Mouse (Mus musculus) embryonic fibroblast, embryonic 13.5 days (primary cell): Measurements from ENCODE around the gene Hist1h2br.
"Not testable (repeated sequence)": the region's sequence is repeated elsewhere in the genome, so short reads cannot be mapped to it uniquely, and the experiment has no call there.

Experiments used
- CTCF ChIP-seq: IDR thresholded peaks from 2 replicates; pipeline ENCODE4 v1.5.1; 2011; ENCODE audit warnings: mild to moderate bottlenecking, control low read depth, low read length, moderate library complexity, borderline replicate concordance; ENCODE audit not compliant: insufficient read depth
- POLR2A ChIP-seq: IDR thresholded peaks from 2 replicates; pipeline ENCODE4 v1.6.1; 2011; ENCODE audit warnings: low read depth, mild to moderate bottlenecking, control low read depth, low read length, moderate library complexity

DNA sequence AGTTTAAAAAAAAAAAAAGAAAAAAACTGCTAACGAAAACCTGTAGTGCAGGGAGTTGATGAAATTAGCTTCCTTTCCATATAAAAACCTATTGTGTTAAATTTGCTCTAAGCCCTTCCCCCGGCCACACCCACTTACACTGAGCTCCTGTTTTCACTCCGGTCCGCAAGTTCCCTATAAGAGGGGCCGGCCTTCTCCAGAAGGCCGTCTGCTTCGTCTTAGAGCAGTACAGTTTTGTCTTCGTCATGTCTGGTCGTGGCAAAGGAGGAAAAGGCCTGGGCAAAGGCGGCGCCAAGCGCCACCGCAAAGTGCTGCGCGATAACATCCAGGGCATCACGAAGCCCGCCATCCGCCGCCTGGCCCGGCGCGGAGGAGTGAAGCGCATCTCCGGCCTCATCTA lies 22.0 kb upstream of the Hist1h2br start, which contains the start of gene Hist1h4m:
- not testable (repeated sequence) for TF ChIP-seq POLR2A, CTCF
